Mouse (Mus musculus): ENCODE data around the gene Cyp2j7. TPM values are rescaled to one million over a fixed set of nuclear protein-coding genes. Genes with fewer than 3 reads are reported as not detected.

Cyp2j7 gene
- polyA plus RNA-seq, 1 experiment from 2014 or later, result not detected

DNA sequence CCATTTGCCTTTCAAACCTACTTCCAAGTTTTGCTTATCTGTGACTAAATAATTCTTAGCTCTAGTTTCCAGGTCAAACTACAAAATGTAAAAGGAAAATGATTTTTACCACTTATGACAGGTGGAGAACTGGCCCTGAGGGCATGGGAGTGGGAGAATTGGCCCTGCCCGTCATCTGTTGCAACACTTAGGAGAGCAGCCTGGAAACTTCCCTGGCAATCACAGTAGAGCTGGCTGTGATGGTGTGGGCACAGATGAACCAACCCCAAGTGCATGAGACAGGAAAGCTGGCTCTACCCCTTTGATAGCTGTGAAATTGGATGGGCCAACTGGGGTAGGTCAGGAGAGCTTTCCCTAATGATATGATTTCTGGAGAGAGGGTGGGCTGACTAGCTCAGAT lies 73.6 kb downstream of the Cyp2j7 start:
- H3K9me3 ChIP-seq (ENCODE audit: control insufficient read depth, low read length), result no peaks in the 10 kb centered on the region
- H3K9ac ChIP-seq (ENCODE audit: low read length), result no peak overlapping the region
- H3K27me3 ChIP-seq (ENCODE audit: control insufficient read depth, insufficient read depth, low read length), result no peaks in the 10 kb centered on the region
- no peak overlapping the region for H3K4me2 ChIP-seq (ENCODE audit: low read length)
- WGBS, result 74% methylated on average over 1 of the region's 1 CpGs
- no peaks in the 10 kb centered on the region for H3K36me3 ChIP-seq (ENCODE audit: control insufficient read depth, insufficient read depth, low read length)
- H3K4me1 ChIP-seq (ENCODE audit: control insufficient read depth in 2 of 2, insufficient read depth in 2 of 2, low read length in 2 of 2), result no peaks in the 10 kb centered on the region
- ATAC-seq (ENCODE audit: insufficient number of reproducible peaks, insufficient read depth, low FRiP score, low read depth), result no peak
- H3K27ac ChIP-seq (replicated peaks in 1 of 2; ENCODE audit: control insufficient read depth in 1 of 2, insufficient read depth in 1 of 2, low read depth in 2 of 2, low read length in 2 of 2), result no peak overlapping the region
- H3K4me3 ChIP-seq (ENCODE audit: control insufficient read depth in 1 of 2, insufficient read depth in 1 of 2, low read depth in 1 of 2, low read length in 2 of 2), result no peak overlapping the region

DNA sequence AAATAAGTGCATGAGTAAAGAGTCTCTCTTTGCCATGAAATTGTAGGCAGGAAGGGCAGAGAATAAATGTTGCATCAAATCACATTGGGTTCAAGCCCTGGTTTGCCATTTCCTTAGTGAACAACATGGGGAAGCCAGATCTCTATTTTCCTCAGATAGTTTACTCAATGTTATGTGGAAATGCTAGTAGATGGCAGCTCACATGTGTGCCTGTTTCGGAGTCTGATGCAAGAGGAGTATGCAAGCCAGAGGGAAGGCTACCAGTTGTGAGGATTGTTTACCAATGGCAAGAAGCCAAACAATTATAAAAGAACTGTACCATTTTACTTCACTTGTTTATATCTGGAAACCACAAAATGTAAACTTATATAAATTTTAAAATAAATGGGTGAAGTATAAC lies 74.9 kb downstream of the Cyp2j7 start:
- 72% methylated on average over 1 of the region's 1 CpGs for WGBS
- Histone ChIP-seq H3K9ac (ENCODE audit: low read length) (no peak overlapping the region), H3K4me2 (ENCODE audit: low read length) (no peak overlapping the region), H3K27ac (replicated peaks in 1 of 2; ENCODE audit: control insufficient read depth in 1 of 2, insufficient read depth in 1 of 2, low read depth in 2 of 2, low read length in 2 of 2) (no peak overlapping the region), H3K36me3 (ENCODE audit: control insufficient read depth, insufficient read depth, low read length) (no peaks in the 10 kb centered on the region), H3K9me3 (ENCODE audit: control insufficient read depth, low read length) (no peaks in the 10 kb centered on the region), H3K4me1 (ENCODE audit: control insufficient read depth in 2 of 2, insufficient read depth in 2 of 2, low read length in 2 of 2) (no peaks in the 10 kb centered on the region), H3K4me3 (ENCODE audit: control insufficient read depth in 1 of 2, insufficient read depth in 1 of 2, low read depth in 1 of 2, low read length in 2 of 2) (no peak overlapping the region), H3K27me3 (ENCODE audit: control insufficient read depth, insufficient read depth, low read length) (no peaks in the 10 kb centered on the region)
- ATAC-seq (ENCODE audit: insufficient number of reproducible peaks, insufficient read depth, low FRiP score, low read depth), result no peak

Other genes starting within 250 kb of the Cyp2j7 start
- gene Cyp2j13, start 159.1 kb downstream of the Cyp2j7 start, polyA plus RNA-seq (2014; fragmentation: Nextera tagmentation; extraction: Ambion mirVana), result not detected in 2 replicates
- not detected in 2 replicates for gene Cyp2j12, start 95.5 kb downstream of the Cyp2j7 start, polyA plus RNA-seq (2014; fragmentation: Nextera tagmentation; extraction: Ambion mirVana)
- gene Cyp2j11, start 112.0 kb upstream of the Cyp2j7 start, polyA plus RNA-seq (2014; fragmentation: Nextera tagmentation; extraction: Ambion mirVana), result not detected in 2 replicates